Mouse (Mus musculus) gastrocnemius, postnatal 10 days (tissue): ENCODE data around the gene Efna5. TPM values are rescaled to one million over a fixed set of nuclear protein-coding genes. Genes with fewer than 3 reads are reported as not detected.

Source experiments
- DNase-seq: peaks from one replicate; pipeline ENCODE4 v3.0.0; 2021; ENCODE audit warnings: mixed read lengths
- total RNA-seq, 2 experiments: library from RNA; stranded (reverse); gene quantifications; 2 replicates each; pipeline ENCODE4 v1.2.3; 2021

Gene Efna5
- total RNA-seq, 2 experiments from 2014 or later, result 2.2 to 3.8 TPM

GRCm38 (mm10) chr17:62853741-62854140, 27.4 kb downstream of the Efna5 start:
- DNase-seq, result no peak

- no peak for DNase-seq
Measured at GRCm38 (mm10) chr17:62852822-62853608, 28.1 kb downstream of the Efna5 start.

- DNase-seq, result no peak
Measured at GRCm38 (mm10) chr17:62851268-62851667, 29.8 kb downstream of the Efna5 start.

- DNase-seq, result no peak
Measured at GRCm38 (mm10) chr17:62850603-62851002, 30.5 kb downstream of the Efna5 start.

- no peak for DNase-seq
Measured at GRCm38 (mm10) chr17:62849676-62850075, 31.4 kb downstream of the Efna5 start.

- no peak for DNase-seq
Measured at GRCm38 (mm10) chr17:62845656-62846055, 35.5 kb downstream of the Efna5 start.

- DNase-seq, result no peak
Measured at GRCm38 (mm10) chr17:62844329-62844728, 36.8 kb downstream of the Efna5 start.

GRCm38 (mm10) chr17:62837336-62837735, 43.8 kb downstream of the Efna5 start:
- no peak for DNase-seq

GRCm38 (mm10) chr17:62836598-62837106, 44.5 kb downstream of the Efna5 start:
- DNase-seq, result no peak

- DNase-seq, result no peak
Measured at GRCm38 (mm10) chr17:62832550-62833127, 48.5 kb downstream of the Efna5 start.

DNA sequence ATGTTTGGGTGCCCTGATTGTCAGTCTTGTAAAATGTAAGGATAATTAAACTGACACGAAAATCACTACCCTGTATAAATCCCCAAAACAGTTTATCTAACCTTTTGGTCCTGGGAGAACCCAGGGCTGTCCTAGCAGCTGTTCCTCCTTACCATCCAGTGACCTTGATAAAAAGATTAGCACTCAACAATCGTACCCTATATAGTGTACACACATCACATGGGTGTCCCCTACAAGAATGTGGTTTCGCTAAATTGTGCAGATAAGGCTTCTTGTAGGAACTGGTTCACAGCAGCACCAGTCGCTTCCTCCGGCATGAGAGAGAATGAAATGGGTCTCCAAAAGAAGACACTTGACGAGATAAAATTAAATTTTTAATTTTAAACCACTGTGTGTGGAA, 53.6 kb downstream of the Efna5 start:
- no peak for DNase-seq

DNA sequence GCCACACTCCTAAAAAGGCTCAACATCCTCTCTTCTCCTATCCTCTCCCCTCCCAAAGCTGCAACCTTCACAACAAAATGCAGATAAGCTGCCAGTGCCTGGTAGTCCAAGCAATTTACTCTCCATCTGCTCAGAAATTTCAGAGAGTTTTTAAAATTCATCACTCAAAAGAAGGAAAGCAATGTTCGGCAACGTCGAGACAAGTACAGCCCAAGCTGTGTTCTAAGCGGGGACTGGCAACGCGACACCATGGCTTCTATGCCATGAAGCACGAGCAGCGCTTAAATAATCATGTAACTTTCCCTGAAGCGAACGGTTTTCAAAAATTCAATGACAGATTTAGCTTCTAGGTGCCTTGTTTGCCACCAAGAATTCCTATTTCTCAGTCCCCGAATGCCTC, 59.9 kb downstream of the Efna5 start:
- DNase-seq, result no peak

DNA sequence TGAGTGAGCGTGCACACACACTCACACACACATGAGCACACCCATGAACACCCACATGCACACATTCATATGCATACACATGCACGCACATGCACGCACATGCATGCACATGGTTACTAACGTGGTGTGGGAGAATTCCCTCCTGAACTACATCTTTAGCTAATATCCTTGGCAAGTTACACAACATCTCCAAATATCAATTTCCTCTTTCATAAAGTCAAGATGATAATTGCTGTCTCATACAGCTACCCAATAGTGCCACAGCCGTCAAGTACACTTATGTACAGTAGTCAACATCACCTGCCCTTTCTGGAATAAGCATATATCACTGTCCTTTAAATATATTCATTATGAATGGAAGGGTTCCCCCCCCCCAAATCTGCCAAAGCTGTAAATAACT, 61.2 kb downstream of the Efna5 start:
- no peak for DNase-seq

- no peak for DNase-seq
Measured at GRCm38 (mm10) chr17:62818821-62819220, 62.3 kb downstream of the Efna5 start.

DNA sequence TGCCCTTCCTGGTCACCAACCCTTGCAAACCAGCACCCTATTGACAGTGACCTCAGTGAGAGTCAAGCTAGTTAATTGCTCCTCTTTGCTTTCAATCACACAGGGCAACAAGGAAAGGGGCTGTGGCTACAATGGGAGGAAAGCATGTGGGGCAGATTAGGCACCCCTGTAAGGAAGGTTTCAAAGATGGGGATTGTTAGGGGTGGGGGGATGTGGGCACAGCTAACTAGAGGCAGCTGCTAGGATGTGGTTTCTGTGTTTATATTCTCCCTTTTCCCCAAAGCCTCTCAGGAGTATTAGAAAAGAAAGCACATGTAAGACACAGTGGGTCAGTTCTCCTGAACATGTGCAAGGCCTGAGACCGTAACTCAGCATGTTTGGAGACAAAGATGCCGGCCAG, 62.8 kb downstream of the Efna5 start:
- no peak for DNase-seq

GRCm38 (mm10) chr17:62816879-62817278, 64.2 kb downstream of the Efna5 start:
- DNase-seq, result no peak

DNA sequence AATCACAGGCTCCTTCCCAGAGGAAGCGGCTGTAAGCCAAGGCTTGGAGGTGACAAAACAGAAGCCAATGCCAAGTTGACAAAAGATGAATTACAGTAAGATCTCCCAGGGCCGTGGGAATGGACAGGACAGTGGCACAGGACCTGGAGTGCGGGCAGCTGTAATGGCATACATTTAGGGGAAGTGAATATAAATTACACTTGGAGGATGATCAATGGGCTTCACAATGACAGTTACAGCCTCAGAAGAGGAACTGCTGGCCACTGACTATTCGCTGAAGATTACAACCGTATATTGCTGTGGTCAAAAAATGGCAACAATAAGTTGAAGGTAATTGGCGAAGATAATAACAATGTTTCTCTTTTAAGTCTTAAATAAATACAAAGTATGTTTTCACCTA, 67.7 kb downstream of the Efna5 start:
- DNase-seq, result no peak

DNA sequence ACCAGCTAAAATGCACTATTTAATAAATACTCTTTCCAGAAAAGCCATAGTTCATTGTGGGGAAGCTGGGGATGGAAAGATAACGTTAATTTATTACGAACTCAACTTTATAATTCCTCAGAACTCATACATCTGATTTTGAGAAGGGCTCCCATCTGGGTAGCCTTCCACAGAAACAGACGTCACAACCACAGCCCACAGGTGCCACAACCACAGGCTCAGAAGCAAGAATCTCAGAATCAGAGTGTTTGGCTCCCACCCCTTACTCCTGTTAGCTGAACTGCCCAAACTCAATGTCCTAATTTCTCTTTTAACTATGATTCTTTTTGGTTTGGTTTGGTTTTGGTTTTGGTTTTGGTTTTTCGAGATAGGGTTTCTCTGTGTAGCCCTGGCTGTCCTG, 73.2 kb downstream of the Efna5 start:
- no peak for DNase-seq

- DNase-seq, result no peak
Measured at GRCm38 (mm10) chr17:62806646-62807045, 74.5 kb downstream of the Efna5 start.

DNA sequence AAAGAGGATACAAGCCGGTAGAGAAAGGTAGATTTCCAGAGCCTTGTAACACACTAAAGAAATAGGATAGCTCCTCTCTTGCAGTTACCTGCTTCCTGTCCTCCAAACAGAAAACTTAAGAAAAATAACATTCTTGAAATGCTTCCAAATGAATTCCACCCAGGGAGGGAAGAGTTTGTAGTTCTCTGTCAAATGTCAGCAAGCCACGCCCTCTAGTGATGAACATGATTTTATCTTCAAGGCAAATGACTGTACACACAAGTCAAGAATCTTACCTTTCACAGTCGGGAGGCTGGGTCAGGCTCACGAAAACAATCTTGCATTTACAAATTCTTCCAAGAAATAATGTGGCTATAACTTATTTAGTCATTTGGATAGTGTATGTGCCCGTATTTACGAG, 78.4 kb downstream of the Efna5 start:
- DNase-seq, result no peak

GRCm38 (mm10) chr17:62797272-62797671, 83.8 kb downstream of the Efna5 start:
- no peak for DNase-seq

DNA sequence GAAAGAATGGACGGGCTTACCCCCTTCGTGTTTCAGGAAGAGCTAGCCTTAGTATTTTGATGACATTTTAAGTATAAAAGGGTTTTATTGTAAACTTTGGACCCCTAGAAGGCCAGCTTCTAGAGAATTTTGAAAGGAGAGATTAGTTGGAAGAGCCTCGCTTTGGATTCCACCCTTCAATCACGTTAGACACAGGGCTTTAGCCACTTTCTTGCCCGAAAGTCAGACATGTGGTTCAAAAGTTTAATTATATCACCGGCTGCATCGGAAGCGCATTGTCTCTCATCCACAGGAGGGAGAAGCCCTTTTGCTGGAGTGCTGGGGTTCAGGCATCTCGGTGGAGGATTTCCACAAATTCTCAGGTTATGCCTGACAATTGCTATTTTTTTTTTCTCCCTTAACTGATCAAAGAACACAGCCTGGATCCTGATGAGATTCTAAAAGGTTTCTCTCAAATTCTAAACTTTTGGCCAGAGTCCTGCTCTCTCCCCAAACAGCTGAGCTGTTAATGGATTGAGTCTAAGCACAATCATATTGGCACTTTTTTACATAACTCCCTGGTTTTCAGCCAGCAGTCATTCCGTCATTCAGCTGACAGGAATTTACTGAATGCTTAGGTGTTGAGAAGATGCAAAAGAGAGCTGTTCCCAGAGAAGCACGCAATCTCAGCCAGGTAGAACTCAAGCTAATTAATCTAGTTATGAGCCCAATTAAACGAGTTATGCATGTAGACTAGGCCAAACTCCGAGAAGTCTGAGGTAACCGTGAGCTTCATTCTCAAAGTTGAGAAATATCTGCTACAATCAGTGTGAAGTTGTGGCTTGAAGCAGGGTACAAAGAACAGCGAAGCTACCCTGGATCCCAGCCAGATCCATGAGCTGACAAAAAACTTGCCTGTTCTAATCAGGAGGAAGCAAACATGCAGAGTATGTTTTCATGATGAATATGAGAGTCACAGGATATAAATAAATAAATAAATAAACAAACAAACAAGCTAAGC, 91.5 kb downstream of the Efna5 start:
- DNase-seq, result no peak

GRCm38 (mm10) chr17:62788783-62789182, 92.3 kb downstream of the Efna5 start:
- no peak for DNase-seq
